Mouse (Mus musculus) myocyte (in vitro differentiated cells): ENCODE measurements around the gene Atp8b2.

Source experiments
- CEBPB ChIP-seq: IDR thresholded peaks from 2 replicates; pipeline ENCODE4 v1.6.1; 2011; ENCODE audit warnings: mild to moderate bottlenecking, moderate library complexity; ENCODE audit not compliant: poor library complexity, insufficient read depth, severe bottlenecking
- E2F4 ChIP-seq: IDR thresholded peaks from one replicate; pipeline ENCODE4 v1.6.1; 2011; ENCODE audit warnings: mild to moderate bottlenecking, control low read depth, moderate library complexity; ENCODE audit not compliant: insufficient read depth
- MAX ChIP-seq: IDR thresholded peaks from one replicate; pipeline ENCODE4 v1.6.1; 2011; ENCODE audit warnings: low read depth, mild to moderate bottlenecking, control low read depth
- MYOD1 ChIP-seq, 3 experiments: IDR thresholded peaks; one replicate each; pipeline ENCODE4 v1.6.1; 2011; ENCODE audit warnings: control low read depth in 2 of 3, low read depth in 2 of 3, mild to moderate bottlenecking in 2 of 3, moderate library complexity in 1 of 3; ENCODE audit not compliant: insufficient read length in 2 of 3, control insufficient read depth in 1 of 3
- MYOG ChIP-seq, 3 experiments: IDR thresholded peaks; one replicate each; pipeline ENCODE4 v1.6.1; 2011; ENCODE audit warnings: control low read depth in 2 of 3, low read depth in 2 of 3, mild to moderate bottlenecking in 2 of 3; ENCODE audit not compliant: insufficient read length in 2 of 3, control insufficient read depth in 1 of 3, insufficient read depth in 1 of 3
- POLR2A ChIP-seq: IDR thresholded peaks from one replicate; pipeline ENCODE4 v1.6.1; 2011; ENCODE audit warnings: low read depth, mild to moderate bottlenecking, control low read depth, moderate library complexity; ENCODE audit not compliant: insufficient read length
- POLR2AphosphoS2 ChIP-seq: IDR thresholded peaks from one replicate; pipeline ENCODE4 v1.6.1; 2011; ENCODE audit warnings: low read depth, control low read depth; ENCODE audit not compliant: insufficient read length
- REST ChIP-seq: IDR thresholded peaks from one replicate; pipeline ENCODE4 v1.6.1; 2011; ENCODE audit warnings: mild to moderate bottlenecking, control low read depth, moderate library complexity; ENCODE audit not compliant: insufficient read depth, insufficient read length
- TCF12 ChIP-seq: IDR thresholded peaks from one replicate; pipeline ENCODE4 v1.6.1; 2011; ENCODE audit warnings: mild to moderate bottlenecking, control low read depth; ENCODE audit not compliant: poor library complexity, insufficient read depth, severe bottlenecking
- USF1 ChIP-seq: IDR thresholded peaks from one replicate; pipeline ENCODE4 v1.6.1; 2011; ENCODE audit warnings: low read depth, mild to moderate bottlenecking, control low read depth, moderate library complexity

DNA sequence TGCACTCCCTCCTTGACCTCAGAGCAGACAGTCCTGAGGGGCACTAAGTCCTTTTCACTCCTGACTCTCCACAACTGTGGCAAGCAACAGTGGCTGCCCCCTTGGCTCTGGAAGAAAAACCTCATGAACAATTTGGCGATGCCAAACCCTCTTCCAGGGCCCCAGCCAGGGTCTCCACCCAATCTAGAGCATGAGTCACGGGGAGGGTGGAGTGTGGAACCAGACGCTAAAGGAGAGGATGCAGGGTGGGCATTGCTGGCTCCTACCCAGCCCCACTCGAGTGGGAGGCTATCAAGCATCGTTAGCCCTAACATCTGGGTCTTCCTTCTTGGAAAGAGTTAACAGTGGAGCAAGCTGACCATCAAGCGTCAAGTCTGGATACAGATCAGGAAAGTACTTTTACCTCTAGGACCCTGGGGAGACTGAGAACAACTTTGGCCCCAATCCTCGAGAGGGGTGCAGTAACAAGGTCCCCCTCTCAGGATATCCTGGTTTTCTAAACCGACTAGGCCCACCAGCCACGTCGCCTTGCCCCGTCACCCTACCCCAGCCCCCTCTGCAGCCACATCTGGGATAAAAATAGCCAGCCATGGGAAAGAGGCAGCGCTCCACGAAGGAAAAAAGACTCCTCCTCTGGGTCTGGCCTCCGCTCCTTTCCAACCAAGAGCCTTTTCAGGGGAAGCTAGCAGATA, 1.1 kb downstream of the Atp8b2 start:
- no peak for TF ChIP-seq MAX
- TF ChIP-seq MYOG (IDR thresholded peaks at IDR 0.05; ENCODE audit: control insufficient read depth in 1 of 3, insufficient read depth in 1 of 3, insufficient read length in 2 of 3, low read depth in 2 of 3) = no peak
- TF ChIP-seq POLR2A = peak; percentile 59
- TF ChIP-seq USF1 = no peak
- TF ChIP-seq TCF12 = no peak
- no peak for TF ChIP-seq POLR2AphosphoS2
- no peak for TF ChIP-seq E2F4
- TF ChIP-seq MYOD1 (IDR thresholded peaks at IDR 0.05; ENCODE audit: control insufficient read depth in 1 of 3, insufficient read length in 2 of 3, low read depth in 2 of 3) = no peak
- TF ChIP-seq REST = no peak
- no peak for TF ChIP-seq CEBPB
